Mouse (Mus musculus): Measurements from ENCODE around the gene Aste1.

Gene Aste1

DNA sequence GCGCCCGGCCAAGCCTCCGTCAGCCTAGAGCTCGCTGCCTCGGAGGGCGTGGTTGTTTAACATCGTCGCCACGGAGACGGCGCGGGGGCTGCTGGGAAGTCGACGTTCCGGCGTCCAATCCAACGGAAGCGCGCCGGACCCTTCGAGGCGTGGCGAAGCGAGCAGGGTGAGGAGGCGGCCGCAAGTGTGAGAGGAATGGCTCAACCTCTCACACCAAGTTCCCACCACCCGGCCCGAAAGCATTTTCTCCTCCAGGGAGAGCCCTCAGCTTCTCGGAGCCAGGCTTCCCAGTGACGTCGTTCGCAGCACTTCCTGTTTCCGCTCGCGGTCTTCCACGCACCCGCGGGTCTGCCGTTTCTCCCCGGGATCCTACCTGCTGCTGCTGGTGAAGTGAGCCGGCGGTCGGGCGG lies at the start of gene Aste1, which contains the start of gene Nek11:
Gene Aste1, plus strand, starts transcription at position 175 of the 410 bp plus-strand sequence.
Gene Nek11, minus strand, starts transcription at position 307 of the 410 bp plus-strand sequence.
- DNase-seq (ENCODE audit: low spot score in 2 of 2) = peak; percentile 82 to 87

DNA sequence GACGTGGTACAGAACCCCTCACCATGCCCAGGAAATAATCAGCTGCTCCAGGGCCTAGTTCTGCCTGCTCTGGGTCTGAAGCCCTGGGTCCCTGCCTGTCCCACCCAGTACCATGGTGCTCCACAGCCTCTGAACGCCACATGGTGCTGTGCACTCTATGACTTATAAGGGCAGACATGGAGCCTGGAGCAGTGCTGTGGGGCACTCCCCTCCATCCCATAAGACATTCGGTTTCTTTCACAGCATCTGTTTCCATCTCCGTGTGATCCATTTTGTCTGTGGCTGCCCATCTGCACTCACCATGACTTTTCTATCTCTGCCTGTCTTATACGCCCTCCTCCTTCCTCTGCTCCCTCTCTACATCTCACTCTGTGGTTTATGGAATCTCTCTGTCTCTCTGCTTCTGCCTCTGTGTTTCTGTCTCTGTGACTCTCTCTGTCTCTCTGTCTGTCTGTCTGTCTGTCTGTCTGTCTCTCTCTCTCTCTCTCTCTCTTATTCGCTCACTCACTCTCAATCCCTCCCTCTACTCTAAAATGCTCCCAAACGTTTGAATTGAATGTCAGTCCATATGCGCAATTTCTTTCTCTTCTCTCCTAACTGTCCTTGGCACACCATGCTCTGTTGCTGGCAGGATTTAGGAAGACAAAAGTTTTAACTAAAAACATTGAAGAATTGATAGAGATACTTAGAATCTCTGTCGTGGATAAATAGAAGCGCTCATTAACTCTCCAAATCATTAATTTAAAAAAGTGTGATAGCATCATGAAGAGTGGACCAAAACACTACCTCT lies 46.8 kb upstream of the Aste1 start:
- DNase-seq (ENCODE audit: low spot score in 2 of 2) = no peak

DNA sequence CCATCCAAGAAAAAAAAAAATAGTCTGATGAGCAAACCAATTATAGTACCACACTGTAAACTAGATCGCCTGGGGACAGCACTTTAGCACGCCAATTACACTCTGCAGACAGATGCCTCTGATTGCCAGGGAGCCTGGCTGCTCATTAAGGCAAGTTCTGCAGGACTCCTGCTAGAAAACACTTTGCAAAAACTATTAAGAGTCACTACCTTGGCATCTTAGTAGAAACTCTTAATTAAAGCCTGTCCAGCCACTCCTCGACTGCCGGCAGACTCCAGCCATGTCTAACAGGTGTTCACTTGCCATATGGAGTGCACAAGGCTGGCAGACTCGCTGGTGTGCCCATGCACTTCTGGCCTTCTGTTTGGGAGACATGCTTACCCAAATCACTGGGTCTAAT lies 46.2 kb upstream of the Aste1 start:
- DNase-seq (ENCODE audit: low spot score in 2 of 2) = no peak

DNA sequence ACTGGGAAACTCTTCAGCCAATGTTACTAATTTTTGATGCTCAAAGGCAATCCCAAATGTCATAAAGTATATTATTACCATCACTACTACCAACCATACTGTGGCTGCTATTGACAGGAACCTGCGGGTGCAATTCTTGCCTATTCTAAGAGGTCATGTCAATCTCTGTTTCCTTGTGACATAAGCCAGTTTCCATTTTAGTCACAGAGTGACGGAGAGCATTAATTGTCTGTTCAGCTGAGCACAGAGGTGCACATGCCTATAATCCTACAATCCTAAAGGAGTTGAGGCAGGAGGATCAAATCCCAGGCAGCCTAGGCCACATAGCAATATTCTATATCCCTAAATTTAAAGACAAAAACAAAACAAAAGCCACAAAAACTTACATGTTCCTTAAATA lies 33.0 kb upstream of the Aste1 start:
- no peak for DNase-seq (ENCODE audit: low spot score in 2 of 2)

DNA sequence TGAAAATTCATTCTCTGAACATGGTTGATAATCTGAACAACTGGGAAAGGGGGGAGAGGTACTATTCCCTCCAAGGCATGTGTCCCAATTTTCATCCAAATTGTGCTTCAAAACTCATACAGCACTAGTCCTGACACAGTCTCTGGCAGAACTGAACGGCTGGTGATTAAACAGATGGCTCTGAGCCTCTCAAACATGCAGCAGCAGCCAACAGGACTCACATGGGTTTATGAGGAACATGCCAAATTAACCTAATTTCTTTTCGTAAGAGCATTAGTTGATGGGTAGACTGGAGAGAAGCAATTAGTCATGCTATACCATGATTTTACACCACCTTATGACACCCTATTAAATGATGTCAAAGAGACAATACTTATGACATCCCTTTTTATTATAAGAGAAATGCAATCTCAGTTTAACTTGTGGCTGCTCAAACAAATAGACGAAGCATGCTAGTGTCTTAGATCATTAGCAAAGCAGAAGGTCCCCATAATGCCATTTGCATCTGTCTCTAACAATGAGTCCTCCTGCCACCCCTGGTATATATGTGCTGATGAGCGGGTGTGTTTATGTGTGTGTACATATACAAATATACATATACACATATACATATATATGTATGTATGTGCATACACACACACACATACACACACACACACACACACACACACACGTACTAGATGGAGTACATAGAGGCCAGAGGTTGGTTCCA lies 31.5 kb upstream of the Aste1 start:
- no peak for DNase-seq (ENCODE audit: low spot score in 2 of 2)

DNA sequence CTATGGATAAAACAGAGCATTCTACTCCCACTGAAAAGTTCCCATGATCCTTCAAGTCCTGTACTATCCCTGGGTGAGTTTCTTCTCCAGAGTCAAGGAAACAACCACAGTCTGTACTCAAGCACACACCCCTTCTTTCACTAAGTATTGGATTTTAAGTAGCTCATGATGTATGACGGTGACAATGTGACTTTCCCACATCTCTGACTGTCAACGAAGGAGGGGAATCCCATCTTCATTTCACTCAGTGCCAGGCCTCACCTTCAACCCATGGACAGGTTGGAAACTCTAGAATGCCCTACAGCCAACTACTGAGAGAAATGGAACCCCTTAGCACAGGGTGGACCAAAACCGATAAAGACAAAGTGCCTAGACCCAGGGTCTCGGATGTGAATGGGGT lies 29.0 kb upstream of the Aste1 start:
- no peak for DNase-seq (ENCODE audit: low spot score in 2 of 2)

DNA sequence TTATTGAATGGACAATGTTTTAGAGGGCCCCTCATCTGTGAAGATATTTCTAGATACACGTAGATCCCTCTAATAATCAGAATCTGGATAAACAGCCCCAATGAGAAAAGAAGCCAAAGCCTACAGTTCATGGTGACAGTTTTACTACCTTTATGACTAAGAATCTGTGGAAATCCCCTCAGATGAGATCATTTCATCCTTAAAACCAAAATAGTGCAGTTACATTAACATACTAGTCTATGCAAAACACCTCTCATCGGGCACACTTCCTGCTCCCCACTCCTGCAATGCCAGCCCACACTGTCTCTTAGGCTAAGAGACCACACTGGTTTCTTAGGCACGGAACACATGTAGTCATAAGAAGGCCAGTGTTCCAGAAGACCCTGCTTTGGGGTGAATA lies 26.6 kb upstream of the Aste1 start:
- no peak for DNase-seq (ENCODE audit: low spot score in 2 of 2)

DNA sequence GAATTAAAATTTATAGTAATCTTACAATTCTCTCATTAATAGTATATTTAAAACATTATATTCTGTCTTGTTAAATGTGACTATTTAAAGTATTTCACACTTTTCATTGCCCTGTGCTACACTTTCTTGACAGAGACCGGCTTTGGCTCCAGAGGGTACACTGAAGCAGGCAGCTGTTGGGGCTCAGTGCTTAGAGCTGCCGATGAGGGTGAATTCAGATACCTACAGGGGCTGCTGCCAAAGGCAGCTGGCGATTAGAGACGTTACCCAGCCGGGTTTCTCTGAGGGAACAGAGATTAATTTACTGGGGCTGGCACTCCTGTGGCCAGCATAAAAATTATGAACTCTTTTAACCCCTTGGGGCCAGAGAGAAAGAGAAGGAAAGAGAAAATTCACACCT lies 20.8 kb upstream of the Aste1 start:
- no peak for DNase-seq (ENCODE audit: low spot score in 2 of 2)

DNA sequence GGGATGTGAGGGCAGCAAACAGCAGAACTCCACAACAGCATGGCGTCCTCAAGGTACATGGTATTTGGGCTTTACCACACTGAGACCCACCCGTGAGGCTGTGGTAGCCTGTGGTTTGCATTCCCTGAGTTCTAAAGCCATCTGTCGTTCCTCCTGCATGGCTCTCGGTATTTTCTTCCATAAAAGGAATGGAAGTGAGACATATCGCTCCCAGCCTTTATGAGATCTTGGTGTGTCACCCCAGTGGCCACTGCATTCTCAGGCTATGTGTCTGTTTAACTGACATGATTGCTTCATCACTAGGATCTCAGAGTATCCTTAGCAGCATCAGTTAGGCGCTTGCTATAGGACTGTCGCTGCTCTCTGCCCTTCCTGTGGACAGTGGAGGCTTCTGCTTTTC lies 18.8 kb upstream of the Aste1 start:
- DNase-seq (ENCODE audit: low spot score in 2 of 2) = no peak

DNA sequence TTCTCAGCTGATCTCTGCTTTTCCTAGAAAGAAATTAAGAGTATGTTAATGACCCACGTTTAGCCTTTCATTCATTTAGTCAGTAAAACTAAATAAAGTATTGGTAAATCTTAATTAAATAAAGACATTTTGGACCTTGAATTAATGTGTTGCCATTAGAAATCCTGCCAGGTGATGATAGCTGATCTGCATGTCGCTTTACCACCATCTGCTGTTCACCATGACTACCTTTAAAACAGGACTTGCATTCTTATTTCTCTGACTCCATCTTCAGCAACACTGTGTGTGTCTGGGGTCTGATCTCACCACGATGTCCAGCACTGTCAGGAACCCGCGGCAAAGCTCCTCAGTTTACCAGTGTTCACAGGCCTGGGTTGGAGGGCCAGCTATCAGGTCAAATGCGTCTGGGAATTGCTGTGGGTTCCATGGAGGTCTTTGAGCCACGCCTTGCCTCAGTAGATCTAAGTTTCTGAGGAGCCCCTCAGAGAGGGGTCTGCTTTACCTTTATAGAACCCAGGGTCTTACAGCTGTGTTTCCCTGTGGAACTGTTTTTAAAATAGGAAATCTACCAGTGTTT lies 18.1 kb upstream of the Aste1 start:
- DNase-seq (ENCODE audit: low spot score in 2 of 2) = no peak

DNA sequence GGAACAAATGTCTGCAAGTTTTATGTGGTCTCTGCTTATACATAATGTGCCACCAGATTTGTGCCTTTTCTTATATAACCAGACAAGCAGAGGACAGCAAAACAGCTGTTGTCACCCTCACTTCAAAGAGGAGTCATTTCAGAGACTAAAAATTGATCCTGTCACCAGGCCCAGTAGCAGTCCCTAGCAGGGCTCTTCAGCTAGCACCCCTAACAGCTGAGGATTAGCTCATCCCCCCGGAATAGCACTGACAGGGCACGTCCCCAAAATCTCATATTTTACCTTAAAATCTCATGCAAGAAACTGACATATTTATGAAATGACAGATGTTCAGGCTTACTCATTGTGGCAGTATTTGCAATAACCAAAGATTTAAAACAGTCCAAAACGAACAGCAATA lies 17.6 kb upstream of the Aste1 start:
- no peak for DNase-seq (ENCODE audit: low spot score in 2 of 2)

DNA sequence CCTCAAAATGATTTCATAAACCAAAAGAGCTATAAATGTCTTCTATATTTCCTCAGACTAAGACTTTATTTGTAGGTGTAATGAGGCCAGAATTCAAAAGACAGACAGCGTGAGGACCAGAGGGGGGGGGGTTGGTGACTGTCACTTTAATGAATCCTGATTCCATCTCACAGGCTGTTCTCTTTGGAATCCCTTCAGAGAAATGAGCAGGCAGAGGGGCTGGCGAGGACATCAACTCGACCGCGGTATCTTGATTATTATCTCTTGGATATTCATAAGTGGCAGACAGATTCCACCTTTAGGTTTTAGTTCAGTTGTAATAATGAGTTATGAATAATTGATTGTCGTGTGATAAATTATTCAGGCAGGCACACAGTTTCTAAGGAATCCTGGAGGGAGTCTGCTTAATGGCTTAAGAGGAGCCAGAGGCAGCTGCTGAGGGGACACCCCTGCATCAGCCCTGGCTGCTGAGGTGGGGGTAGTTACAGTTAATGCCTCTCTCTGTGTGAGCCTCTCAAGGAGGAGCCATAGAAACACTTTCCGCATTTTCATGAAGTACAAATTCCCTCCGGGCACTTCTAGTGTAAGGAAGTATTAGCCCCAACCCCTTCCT lies 15.6 kb upstream of the Aste1 start:
- no peak for DNase-seq (ENCODE audit: low spot score in 2 of 2)

DNA sequence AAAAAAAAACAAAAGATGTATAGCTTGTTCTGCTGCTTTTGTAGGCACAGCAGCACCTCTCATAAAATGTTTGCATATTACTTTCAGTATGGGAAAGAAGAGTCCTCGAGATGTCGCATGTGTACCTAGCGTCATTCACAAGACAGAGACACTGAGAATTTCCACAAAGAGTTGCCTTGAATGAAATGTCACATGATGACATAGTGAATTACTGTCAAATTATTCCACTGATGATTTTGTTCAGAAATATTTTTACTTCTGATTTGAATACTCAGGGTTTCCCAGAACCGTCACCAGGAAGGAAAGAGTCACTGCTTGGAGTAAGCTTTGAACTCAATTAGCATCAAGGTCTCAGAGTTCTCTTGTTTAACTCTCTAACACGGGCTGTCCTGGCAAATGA lies 7.8 kb upstream of the Aste1 start:
- no peak for DNase-seq (ENCODE audit: low spot score in 2 of 2)

DNA sequence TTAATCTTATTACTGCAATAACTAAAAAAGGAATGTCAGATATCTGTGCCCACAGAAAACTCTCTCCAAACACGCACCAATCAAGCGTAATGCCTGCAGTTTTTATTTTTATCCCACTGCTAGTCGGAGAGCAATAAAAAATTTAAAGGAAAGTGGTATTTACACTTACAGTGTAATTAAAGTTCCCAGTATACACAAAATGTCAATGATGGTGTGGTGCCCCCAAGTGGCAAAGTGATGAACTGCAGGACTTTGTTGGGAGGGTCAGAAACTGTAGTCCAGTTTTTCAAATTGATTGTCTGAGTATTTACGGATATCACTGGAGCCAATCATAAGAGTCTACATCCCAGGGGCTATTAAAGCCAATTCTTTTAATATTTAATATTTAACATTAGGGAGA lies 5.9 kb upstream of the Aste1 start:
- peak; percentile 78 to 81 for DNase-seq (ENCODE audit: low spot score in 2 of 2)

DNA sequence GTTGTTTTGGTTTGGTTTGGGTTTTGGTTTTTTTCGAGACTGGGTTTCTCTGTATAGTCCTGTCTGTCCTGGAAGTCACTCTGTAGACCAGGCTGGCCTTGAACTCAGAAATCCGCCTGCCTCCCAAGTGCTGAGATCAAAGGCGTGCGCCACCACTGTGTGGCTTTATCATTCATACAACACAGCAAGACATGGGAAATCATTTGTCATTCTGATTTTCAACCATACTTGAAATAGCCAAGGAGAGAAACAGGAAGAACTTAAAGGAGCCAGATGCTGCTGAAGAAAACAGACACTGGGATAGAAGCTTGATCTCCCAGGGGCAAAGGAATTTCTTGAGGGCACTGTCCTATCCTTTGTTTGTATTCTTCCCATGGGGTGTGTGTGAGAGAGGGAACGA lies 4.6 kb upstream of the Aste1 start:
- DNase-seq (ENCODE audit: low spot score in 2 of 2) = no peak

DNA sequence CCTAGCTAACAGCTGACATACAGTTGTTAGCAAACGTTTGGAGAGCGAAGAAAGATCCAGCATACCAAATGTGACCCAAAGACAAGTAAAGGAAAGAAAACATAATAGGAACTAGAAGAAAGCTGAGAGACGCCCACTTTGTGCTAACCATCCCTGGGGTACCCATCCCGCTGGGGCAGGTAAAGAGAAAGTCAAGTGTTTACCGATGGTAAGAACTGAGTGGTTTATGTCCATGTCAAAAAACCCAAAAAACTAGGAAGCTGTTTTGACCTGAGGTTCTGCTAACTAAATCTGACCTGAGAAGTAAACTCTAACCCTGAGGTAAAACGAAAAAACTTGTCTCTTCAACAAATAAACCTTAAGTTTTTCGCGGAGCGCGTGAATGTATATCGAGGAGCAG lies 472 bp upstream of the Aste1 start:
- no peak for DNase-seq (ENCODE audit: low spot score in 2 of 2)

DNA sequence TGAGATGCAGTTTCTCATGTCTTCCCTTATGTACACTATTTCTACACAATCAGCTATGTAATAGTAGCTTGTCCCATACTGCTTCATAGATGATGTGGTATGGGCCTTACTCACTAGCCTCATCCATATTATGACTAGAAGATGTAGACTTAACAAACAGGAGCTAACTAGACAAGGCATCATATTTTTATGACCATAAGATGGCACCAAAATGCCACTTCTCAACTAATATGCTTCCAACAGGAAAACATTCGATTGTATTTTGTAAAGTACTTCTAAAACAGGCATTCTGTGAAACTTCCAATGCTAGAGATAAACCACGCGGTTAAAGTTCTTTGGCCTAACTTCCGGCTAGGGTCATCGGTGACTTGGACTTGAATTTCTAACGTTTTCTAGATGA lies 13.4 kb downstream of the Aste1 start:
- DNase-seq (ENCODE audit: low spot score in 2 of 2) = no peak

DNA sequence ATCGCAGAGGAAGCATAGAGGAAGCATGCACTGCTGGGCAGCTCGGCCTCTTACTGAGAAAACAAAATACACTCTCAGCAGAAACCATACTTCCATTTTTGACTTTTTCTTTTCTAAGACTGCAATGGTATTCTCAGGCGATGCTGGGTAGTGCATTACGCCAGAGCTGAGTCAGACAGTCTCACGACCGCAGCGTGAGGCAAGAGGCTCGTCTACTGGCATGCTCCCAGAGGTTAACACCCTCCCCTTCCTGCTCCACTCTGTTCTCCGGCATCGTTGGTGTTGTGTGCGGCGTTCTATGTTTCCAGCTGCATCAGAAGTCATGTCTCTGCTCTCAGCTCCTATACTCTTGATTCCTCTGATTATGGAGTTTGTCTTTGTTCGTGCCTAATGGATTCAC lies 63.8 kb downstream of the Aste1 start:
- no peak for DNase-seq (ENCODE audit: low spot score in 2 of 2)

DNA sequence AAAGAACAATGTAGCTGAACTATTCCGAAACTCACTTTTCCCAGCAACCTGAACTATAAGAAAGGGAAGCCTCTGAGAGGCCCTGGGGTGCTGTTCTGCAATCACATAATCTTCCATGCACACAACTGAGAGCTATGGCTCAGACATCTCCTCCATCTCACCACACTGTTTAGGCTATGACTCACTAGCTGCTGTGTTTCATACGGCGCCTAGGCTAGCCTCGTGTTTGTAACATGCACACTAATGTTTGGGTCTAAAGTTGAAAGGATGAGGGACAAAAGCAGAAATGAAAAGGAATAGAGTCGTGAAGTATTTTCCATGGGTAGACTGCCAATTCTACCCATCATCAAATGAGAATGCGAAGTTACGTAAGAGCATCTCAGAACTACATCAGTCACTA lies 66.3 kb downstream of the Aste1 start:
- DNase-seq (ENCODE audit: low spot score in 2 of 2) = no peak
